Mouse (Mus musculus) G1E (cell line): ENCODE data around the gene Tex26.

Experiments used
- CTCF ChIP-seq: IDR thresholded peaks from 2 replicates; pipeline ENCODE4 v1.5.1; 2012; ENCODE audit warnings: low read depth, low read length, inconsistent platforms, mixed read lengths
- POLR2AphosphoS5 ChIP-seq: IDR thresholded peaks from 2 replicates; pipeline ENCODE4 v1.6.1; 2012; ENCODE audit warnings: low read depth, low read length, inconsistent platforms; ENCODE audit not compliant: insufficient replicate concordance

- TF ChIP-seq CTCF, result no peak
- TF ChIP-seq POLR2AphosphoS5, result no peak
These were observed 44.0 kb downstream of the Tex26 start for GRCm38 (mm10) chr5:149483321-149484052.
